Mouse (Mus musculus): ENCODE results near the gene Serinc4.
A peak's percentile ranks its signal among the peaks of the same experiment; 100 is the strongest.
"Not testable (repeated sequence)": the region's sequence is repeated elsewhere in the genome, so short reads cannot be mapped to it uniquely, and the experiment has no call there.

The Serinc4 gene

DNA sequence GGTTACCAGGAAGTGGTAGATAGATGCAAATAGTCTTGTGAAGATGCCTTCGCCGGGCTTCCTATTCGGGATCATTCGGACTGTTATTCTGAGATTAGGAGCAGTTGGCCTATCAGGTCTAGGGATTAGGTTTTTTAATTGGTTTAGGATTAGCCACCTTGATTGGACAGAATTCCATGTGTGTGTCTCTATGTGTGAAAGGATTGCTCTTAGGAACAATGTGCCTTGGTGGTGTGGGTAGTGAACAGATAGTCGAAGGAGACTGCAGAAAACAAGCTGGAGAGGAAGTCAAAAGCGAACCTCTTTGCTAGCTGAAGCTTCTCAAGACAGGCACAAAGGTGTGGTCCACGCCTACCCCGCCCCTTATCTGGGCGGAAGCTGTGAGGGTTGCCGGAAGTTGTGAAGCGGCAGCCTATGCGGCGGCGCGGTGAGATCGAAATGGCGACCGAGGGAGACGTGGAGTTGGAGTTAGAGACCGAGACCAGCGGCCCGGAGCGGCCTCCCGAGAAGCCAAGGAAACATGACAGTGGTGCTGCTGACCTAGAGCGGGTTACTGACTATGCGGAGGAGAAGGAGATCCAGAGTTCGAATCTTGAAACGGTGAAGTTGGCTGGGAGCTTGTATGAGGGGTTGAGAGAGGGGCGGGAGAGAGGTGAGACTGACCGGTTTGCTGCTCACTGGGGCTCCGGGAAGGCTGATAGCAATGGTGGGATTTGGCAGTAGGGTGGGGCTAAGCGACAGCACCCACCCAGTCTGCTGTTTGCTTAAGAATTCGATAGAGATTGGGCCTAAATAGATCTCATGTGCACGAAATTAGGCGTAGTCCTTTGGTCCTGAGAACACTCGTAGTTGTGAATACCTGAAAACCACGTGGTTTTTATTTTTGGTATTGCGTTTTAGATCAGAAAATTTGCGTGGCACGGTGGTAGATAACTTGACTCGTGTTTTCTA lies at the start of gene Serinc4:
Gene Serinc4, minus strand, starts transcription at position 90 of the 951 bp plus-strand sequence.
- peak; percentile 75 for DNase-seq (ENCODE audit: low read depth, low spot score)

DNA sequence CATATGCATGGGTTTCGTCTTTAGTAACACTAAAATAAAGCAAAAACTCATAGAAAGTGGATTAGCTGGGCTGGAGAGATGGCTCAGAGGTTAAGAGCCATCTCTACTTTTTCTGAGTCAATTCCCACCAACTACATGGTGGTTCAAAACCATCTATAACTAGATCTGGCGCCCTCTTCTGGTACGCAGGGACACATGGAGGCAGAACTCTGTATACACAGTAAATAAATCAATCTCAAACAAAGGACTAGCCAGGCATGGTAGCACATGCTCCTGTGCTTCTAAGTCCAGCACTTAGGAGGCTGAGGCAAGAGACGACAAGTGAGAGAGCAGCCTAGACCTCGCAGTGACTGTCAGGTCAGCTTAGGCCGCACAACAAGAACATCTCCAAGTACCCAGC lies 45.0 kb upstream of the Serinc4 start:
- not testable (repeated sequence) for DNase-seq (ENCODE audit: low read depth, low spot score)

DNA sequence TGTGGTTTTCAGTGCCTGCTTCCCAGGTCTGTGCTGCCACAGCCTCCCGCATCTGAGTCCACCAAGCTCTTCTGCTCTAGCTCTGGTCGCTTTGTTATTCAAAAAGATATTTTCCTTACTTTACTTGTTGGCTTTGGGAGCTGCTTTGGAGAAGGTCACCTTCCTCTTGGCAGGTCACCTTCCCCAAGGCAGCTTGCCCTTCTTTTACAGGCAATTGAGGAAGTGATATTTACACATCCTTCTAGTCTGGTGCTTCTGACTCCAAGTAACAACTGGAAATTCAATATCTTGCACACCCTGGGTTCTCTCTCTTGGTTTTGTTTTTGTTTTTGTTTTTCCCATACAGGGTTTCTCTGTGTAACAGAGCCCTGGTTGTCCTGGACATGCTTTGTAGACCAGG lies 27.8 kb upstream of the Serinc4 start:
- not testable (repeated sequence) for DNase-seq (ENCODE audit: low read depth, low spot score)

DNA sequence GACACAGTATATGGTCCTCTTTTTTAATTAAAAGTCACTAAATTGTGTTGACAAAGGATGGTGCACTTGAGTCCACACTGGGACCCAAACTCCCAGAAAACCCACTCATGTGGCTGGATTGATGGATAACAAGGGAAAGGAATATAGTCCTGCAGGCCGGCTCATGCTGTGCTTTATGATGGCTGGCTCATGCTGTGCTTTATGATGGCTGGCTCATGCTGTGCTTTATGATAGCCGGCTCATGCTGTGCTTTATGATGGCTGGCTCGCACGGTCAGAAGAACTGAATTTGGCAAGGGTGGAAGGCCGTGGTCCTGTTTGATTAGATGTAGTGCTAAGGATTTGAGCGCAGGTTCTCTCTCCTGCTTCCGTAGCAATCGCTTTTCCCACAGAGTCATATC lies 27.0 kb upstream of the Serinc4 start:
- no peak for DNase-seq (ENCODE audit: low read depth, low spot score)

DNA sequence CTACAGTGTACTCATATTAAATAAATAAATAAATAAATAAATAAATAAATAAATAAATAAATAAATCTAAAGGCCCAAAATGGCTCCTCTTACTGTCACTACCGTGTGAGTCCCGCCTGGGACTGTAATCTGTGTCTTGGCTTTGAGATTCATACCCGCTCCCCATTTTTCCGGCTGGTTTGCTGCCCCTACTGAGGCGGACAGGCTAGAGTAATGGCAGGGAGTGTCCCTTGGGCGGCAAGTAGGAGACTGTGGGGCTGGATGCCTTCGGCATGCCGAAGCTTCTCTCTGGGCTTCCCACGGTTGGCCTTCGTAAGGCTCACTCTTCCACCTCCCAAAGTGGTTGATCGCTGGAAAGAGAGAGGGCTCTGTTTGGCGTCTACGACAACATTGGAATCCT lies 24.3 kb upstream of the Serinc4 start:
- DNase-seq (ENCODE audit: low read depth, low spot score) = not testable (repeated sequence)

DNA sequence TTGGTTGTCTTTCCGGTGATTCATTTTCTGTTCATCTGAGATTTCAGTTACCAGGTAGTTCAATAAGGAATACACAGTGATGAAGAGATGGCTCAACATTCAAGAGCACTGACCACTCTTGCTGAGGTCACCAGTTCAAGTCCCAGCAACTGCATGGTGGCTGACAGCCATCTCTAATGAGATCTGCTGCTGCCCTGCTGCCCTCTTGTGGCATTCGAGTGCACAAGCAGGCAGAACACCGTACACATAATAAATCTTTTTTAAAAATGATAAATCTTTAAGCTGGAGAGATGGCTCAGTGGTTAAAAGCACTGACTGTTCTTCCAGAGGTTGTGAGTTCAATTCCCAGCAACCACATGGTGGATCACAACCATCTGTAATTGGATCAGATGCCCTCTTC lies 23.9 kb upstream of the Serinc4 start:
- no peak for DNase-seq (ENCODE audit: low read depth, low spot score)

DNA sequence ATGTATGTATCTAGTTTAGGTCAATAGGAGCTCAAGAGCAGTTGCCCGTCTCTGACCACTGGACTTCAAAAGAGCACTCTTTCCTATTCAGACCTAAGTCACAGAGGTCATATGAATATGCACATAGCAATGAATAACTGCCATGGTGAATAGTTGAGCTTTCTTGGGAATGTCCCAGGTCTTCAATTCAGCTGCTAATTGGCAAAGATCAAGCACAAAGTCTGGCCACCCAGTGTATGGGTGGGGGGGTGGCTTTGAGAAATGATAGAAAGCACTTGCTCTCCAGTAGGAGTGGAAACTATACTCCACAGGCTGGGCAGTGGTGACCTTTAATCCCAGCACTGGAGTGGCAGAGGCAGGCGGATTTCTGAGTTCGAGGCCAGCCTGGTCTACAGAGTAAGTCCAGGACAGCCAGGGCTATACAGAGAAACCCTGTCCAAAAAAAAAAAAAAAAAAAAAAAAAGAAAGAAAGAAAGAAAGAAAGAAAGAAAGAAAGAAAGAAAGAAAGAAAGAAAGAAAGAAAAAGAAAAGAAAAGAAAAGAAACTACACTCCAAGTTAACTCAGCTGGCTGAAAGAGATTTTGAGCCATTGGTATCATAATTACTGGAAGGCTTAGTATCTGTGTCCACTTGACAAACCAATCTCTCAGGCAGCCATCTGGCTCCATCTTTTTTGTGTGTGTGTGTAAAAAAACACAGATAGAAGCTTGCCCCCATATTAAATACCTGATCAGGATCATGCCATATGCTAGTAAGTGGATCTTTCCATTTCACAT lies 21.1 kb upstream of the Serinc4 start:
- DNase-seq (ENCODE audit: low read depth, low spot score) = no peak

DNA sequence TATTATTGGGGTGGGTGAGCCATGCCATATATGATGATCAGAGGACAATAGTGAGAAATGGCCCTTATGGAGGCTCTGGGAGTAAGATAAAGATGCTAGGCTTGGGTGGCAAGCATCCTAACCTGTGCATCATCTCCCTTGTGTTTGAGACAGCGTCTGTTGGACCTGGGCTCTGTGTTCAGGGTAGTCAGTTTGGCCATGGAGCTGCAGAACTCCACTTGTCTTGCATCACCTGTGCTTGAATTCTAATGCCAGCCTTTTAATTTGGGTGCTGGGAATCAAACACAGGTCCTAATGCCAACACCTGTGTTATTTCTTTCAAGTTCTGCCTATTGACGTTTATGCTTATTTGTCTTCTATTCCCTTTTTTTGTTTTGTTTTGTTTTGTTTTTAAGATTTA lies 18.7 kb upstream of the Serinc4 start:
- DNase-seq (ENCODE audit: low read depth, low spot score) = not testable (repeated sequence)

DNA sequence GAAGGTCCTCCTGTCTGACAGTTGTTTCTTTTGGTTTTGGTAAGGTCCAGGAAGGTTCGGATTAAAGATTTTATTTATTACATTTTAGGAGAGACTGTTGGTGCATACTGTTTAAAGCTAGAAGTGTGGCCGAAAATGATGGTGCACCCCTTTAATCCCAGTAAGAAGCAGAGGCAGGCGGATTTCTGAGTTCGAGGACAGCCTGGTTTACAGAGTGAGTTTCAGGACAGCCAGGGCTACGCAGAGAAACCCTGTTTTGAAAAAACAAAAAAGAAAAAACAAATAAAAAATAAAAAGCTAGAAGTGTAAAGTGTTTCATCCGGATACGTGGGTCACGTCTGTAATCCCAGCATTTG lies 17.6 kb upstream of the Serinc4 start:
- no peak for DNase-seq (ENCODE audit: low read depth, low spot score)

DNA sequence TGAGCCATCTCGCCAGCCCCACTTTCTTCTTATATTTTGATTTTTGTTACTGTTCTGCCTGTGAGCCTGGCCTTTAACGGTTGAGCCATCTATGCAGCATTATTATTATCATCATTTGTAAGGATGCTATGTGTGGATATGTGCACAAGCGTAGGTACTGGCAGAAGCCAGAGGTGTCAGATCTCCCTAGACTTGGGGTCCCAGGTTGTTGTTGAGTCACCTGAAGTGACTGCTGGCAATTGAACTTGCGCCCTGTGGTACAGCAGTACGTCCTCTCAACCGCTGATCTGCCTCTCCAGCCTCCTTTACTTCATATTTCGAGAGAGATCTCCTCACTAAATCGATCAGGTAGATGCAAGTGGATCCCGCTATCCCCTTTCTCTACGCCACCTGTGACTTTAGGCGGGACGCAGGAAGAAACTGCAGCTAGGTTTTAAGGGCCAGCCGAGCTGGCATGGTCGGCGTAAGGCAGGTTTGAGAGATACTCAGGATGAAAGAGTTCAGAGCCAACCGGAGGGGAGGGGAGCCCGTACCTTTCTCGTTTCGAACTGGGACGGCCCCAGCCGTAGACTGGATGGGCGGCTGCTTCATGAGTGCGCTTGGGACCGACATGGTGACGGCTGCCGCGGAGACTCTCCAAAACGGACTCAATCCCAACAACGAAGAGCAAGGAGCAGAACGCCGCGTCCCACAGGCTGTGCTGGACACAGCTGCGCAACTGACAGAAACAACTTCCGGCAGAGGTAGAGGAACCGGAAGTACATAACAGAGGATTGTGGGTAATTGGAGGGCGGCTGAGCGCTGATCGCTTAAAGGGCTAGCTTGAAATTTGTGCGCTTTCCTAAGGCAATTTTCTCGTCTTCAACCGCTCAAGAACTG lies 17.0 kb upstream of the Serinc4 start, which contains the start of gene Mfap1b:
Gene Mfap1b, minus strand, starts transcription at position 767 of the 879 bp plus-strand sequence.
- peak; percentile 88 for DNase-seq (ENCODE audit: low read depth, low spot score)

DNA sequence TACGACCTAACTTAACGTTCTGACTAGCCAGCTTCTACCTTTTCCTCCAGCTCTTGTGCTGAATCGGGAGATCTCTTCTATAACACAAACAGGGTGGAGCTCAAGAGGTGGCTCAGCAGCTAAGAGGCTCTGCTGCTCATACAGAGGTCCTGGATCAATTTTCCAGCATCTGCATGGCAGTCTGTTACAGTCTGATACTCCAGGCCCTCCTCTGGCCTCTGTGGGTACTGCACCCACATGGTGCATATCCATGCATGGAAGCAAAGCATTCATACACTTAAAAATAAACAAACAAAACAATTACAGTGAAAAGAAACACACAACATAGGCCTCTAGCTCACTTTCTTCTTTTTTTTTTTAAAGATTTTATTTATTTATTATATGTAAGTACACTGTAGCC lies 16.2 kb upstream of the Serinc4 start:
- DNase-seq (ENCODE audit: low read depth, low spot score) = not testable (repeated sequence)

DNA sequence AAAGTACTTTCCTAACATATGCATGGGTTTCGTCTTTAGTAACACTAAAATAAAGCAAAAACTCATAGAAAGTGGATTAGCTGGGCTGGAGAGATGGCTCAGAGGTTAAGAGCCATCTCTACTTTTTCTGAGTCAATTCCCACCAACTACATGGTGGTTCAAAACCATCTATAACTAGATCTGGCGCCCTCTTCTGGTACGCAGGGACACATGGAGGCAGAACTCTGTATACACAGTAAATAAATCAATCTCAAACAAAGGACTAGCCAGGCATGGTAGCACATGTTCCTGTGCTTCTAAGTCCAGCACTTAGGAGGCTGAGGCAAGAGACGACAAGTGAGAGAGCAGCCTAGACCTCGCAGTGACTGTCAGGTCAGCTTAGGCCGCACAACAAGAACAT lies 12.4 kb upstream of the Serinc4 start:
- DNase-seq (ENCODE audit: low read depth, low spot score) = not testable (repeated sequence)

DNA sequence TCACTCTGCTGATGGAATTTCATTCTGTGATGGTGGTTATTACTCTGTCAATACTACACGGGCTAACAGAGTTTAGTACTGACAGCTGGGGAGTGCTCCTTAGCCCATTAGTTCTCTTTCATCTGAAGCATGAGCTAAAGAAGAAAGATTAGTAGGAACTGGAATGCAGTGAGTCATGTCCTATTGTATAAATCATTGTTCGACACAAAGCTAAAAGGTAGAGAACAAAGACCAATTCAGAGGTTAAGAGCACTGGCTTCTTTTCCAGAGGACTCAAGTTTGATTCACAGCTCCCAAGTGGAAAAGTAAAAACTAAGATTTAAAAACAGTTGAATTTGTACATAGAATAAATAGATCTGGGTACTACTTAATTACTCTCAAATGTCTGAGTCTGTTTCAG lies 3.5 kb upstream of the Serinc4 start:
- no peak for DNase-seq (ENCODE audit: low read depth, low spot score)

DNA sequence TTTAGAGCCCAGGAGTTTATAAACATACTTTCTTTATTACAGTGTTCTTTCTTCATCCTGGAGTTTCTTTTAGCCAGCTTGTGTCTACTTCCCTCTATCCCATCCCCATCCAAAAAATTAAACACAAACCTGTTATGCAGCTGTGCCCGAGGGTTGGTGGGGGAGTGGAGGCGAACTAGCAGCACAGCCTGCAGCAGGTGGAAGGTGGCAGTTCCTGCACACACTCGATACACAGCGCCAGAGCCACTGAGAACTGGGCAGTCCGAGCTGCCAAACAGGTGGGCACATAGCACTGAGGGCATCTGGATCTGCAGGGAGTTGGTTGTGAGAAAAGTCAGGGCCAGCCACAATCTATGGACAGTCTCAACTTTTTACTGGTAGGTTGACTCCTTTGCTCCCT lies 1.0 kb downstream of the Serinc4 start:
- DNase-seq (ENCODE audit: low read depth, low spot score) = no peak

DNA sequence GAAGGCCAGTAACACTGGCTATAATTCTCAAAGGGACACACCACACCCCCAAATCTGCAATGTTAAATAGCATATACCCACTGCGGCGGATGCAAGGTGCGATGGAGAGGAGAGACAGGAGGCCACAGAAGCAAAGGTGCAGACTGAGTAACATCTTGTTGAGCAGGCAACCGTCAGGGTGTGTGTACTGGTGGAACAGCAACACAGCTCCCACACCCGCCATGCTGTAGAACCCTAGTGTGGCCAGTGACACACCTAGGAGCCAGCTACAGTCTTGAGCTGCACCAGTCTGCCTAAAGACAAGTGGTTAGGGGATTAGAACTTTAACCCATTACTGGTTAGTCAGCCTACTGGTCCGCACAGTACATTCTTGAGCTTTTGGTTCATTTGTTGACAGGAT lies 2.7 kb downstream of the Serinc4 start:
- DNase-seq (ENCODE audit: low read depth, low spot score) = no peak

DNA sequence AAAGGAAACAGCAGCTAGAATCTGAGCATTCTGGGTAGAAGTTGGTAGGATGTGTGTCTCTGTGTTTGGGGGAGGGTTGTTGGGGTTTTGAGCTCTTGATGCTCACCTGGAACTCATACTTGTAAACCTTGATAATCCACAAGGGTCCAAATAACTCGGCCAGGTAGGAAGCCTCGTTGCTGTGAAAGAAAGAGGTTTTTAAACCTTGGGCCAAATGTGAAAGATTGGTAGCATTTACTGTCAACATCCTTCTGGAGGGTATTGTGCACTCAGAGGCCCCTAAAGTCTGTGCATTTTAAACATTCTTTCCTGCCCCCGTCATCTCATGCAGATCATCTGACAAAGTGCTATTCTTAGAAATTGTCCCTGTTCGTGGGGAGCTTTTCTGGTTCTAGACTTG lies 3.6 kb downstream of the Serinc4 start, which contains the start of gene Hypk:
Gene Hypk, plus strand, starts transcription at position 301 of the 400 bp plus-strand sequence.
- DNase-seq (ENCODE audit: low read depth, low spot score) = no peak

DNA sequence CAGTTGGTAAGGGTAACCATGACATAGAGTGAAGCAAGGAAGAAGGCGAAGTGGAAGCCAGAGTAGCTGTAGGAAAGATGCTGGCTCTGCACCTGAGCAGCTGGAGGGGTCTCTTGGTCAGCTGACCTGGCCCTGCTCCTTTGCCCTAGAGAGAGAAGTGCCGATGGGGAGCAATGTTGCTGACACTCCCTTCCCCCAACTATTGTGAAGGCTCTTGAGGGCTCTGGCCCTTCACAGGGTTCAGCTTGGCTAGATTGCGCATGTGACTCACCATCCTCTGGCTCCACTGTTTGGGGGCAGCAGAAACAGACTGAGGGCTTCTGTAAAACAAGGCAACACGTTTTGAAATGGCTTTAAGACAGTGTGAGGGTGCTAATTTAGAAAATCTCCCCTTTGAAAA lies 4.2 kb downstream of the Serinc4 start:
- no peak for DNase-seq (ENCODE audit: low read depth, low spot score)

DNA sequence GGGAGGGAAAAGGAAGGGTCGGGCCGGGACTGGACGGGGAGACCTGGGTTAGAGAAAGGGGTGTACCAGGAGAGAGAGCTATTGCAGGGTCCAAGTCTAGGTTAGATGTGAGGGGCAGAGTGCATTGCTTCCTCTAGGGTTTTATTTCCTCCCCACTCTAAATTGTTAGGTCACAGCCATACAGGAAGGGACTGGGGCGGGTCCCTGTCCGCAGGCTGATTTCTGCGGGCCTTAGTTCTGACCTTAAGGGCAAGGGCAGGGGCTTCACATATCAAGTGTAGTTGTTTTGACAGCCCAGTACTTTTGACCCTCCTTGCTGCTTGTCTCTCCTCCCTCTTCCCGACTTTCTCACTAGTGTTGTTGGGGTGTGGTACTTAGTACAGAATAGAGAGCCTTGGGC lies 6.5 kb downstream of the Serinc4 start:
- no peak for DNase-seq (ENCODE audit: low read depth, low spot score)

DNA sequence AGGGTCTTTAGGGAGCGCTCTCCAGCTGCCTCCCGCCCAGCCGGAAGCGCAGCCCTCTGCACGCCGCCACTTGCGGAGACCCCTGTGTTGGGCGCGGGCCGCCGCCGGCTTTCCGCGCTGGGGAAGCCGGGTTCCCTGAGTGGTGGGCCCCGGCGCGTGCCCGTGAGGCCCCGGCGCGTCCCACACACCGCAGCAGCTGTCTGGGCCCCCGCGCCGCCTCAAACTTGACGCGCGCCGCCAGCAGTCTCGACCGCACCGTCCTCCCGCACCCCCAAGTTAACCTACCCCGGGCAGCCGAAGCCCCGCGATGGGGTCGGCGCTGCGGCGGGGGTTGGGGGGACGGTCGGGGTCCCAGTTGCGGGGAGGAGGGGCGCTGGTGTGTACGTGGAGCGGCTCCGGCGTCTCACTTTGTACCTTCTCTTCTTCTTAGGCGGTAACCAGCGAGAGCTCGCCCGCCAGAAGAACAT lies 7.0 kb downstream of the Serinc4 start:
- DNase-seq (ENCODE audit: low read depth, low spot score) = no peak

DNA sequence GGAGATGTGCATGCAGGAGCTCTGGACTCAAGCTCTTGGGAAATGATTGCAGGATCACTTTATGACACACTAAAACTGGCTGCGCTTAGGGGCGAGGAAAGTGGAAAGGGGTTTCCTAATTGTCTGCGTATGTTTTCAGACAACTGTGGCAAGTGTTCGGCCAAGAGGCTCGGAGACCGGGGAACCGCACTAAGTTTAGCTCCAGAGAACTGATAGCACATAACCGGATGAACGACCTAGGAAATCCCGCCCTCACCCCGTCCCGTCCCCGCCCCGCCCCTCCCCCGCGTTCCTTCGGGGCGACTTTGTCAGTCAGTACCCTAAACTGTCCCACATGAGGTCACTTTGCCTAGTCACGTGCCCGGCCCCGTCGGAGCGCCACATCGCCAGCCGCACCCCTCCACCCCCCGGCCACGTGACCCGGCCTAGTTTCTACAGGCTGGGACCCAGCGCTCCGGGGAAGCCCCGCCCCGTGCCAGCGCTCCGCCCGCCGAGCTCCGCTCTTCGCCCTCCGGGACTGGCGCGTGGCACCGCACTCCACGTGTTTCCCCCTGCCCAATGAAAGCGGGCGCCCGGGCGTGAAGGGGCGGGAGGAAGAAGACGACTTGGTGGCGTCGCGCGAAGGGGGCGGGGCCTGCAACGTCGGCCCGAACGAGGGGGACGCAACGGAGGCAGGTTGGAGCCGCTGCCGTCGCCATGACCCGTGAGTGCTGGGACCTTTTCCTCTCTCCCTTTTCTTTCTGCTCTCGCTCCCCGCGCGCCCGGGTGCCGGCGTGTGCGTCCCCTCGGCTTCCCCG lies 7.6 kb downstream of the Serinc4 start, which contains the start of gene Serf2:
Gene Serf2, plus strand, starts transcription at position 457 of the 797 bp plus-strand sequence.
- DNase-seq (ENCODE audit: low read depth, low spot score) = peak; percentile 99

All from skeletal muscle tissue, adult 2 months (tissue).